Mouse (Mus musculus): ENCODE data around the gene Ccdc184. TPM values are rescaled to one million over a fixed set of nuclear protein-coding genes. Genes with fewer than 3 reads are reported as not detected.

The Ccdc184 gene
- polyA plus RNA-seq, 1 experiment from 2014 or later: 1.8 TPM

DNA sequence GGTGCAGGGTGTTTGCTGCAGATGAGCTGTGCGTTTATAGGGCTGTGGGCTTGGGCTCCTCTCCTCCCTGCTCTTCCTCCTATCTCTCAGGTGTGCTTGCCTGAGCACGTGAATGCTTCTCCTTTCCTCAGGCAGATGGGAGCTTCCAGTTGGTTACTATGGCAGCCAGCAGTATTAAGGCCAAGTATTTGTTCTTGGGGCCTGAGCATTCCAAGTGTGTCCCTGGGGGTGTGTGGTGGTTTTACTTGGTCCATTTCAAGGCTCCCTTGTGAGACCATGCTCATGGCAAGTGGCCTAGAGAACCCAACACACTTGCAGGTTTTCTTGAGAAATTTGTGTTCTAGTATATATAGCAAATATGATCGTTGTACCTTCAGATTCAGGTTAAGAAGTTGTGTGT, 28.5 kb downstream of the Ccdc184 start, which contains the start of gene Olfr288:
Olfr288 (minus strand) TSS at position 101 of the 400 bp plus-strand sequence.
- no peaks in the 10 kb centered on the region for H3K4me1 ChIP-seq (ENCODE audit: insufficient read depth, low read length)
- no peak within 1 kb of the TSS for H3K4me2 ChIP-seq (replicated peaks; ENCODE audit: low read depth, low read length)
- 61% methylated on average over 3 of the region's 3 CpGs for WGBS
- no peaks in the 10 kb centered on the region for H3K36me3 ChIP-seq (ENCODE audit: insufficient read depth, low read length)
- H3K9me3 ChIP-seq (ENCODE audit: low read length): no peaks in the 10 kb centered on the region
- H3K4me3 ChIP-seq (ENCODE audit: low read length): no peak within 1 kb of the TSS
- H3K27me3 ChIP-seq (ENCODE audit: insufficient read depth, low read length): no peaks in the 10 kb centered on the region
- ATAC-seq (ENCODE audit: low FRiP score, low TSS enrichment): no peak
- H3K9ac ChIP-seq (replicated peaks; ENCODE audit: low read length): no peak within 1 kb of the TSS
- no peak within 1 kb of the TSS for H3K27ac ChIP-seq (ENCODE audit: low read length)

DNA sequence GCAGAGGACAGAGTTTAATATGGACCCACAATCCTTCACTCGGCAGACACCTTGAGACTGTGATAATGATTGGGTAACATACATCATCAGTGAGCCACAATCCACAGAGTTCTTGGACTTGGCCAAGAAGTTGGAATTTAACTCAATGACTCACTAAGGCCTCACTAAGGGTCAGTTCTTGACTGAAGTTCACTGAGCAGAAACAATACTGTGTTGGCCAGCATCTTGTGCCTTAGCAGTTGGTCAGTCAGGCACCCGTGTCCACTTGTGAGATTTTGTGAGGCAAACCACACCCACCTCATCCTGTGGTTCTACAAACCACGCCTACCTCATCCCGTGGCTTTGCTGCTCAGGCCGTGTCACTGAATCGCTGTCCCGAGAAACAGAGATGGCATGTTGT, 42.7 kb downstream of the Ccdc184 start:
- Histone ChIP-seq H3K27ac (ENCODE audit: low read length) (no peak overlapping the region), H3K27me3 (ENCODE audit: insufficient read depth, low read length) (no peaks in the 10 kb centered on the region), H3K9me3 (ENCODE audit: low read length) (no peaks in the 10 kb centered on the region), H3K4me1 (ENCODE audit: insufficient read depth, low read length) (no peaks in the 10 kb centered on the region), H3K4me2 (replicated peaks; ENCODE audit: low read depth, low read length) (no peak overlapping the region), H3K9ac (replicated peaks; ENCODE audit: low read length) (no peak overlapping the region), H3K4me3 (ENCODE audit: low read length) (no peak overlapping the region), H3K36me3 (ENCODE audit: insufficient read depth, low read length) (no peaks in the 10 kb centered on the region)
- 76% methylated on average over 7 of the region's 7 CpGs for WGBS
- peak; percentile 81 for ATAC-seq (ENCODE audit: low FRiP score, low TSS enrichment)

GRCm38 (mm10) chr15:98213336-98213870, 46.4 kb downstream of the Ccdc184 start:
- ATAC-seq (ENCODE audit: low FRiP score, low TSS enrichment): no peak
- Histone ChIP-seq H3K4me3 (ENCODE audit: low read length) (no peak overlapping the region), H3K27ac (ENCODE audit: low read length) (no peak overlapping the region), H3K27me3 (ENCODE audit: insufficient read depth, low read length) (no peaks in the 10 kb centered on the region), H3K4me2 (replicated peaks; ENCODE audit: low read depth, low read length) (no peak overlapping the region), H3K36me3 (ENCODE audit: insufficient read depth, low read length) (no peaks in the 10 kb centered on the region), H3K9ac (replicated peaks; ENCODE audit: low read length) (no peak overlapping the region), H3K9me3 (ENCODE audit: low read length) (no peaks in the 10 kb centered on the region), H3K4me1 (ENCODE audit: insufficient read depth, low read length) (no peaks in the 10 kb centered on the region)
- WGBS: 63% methylated on average over 5 of the region's 5 CpGs

- H3K4me1 ChIP-seq (ENCODE audit: insufficient read depth, low read length): no peaks in the 10 kb centered on the region
- H3K9me3 ChIP-seq (ENCODE audit: low read length): no peaks in the 10 kb centered on the region
- H3K9ac ChIP-seq (replicated peaks; ENCODE audit: low read length): no peak overlapping the region
- no peak overlapping the region for H3K4me2 ChIP-seq (replicated peaks; ENCODE audit: low read depth, low read length)
- no peak for ATAC-seq (ENCODE audit: low FRiP score, low TSS enrichment)
- no peak overlapping the region for H3K27ac ChIP-seq (ENCODE audit: low read length)
- no peak overlapping the region for H3K4me3 ChIP-seq (ENCODE audit: low read length)
- WGBS: 51% methylated on average over 5 of the region's 5 CpGs
- no peaks in the 10 kb centered on the region for H3K27me3 ChIP-seq (ENCODE audit: insufficient read depth, low read length)
- no peaks in the 10 kb centered on the region for H3K36me3 ChIP-seq (ENCODE audit: insufficient read depth, low read length)
Observed at GRCm38 (mm10) chr15:98214130-98214529, 47.2 kb downstream of the Ccdc184 start.

Other genes with a start within 250 kb of the Ccdc184 start
- gene Tmem106c, start 203.0 kb upstream of the Ccdc184 start, polyA plus RNA-seq (2015; fragmentation: Nextera tagmentation; extraction: Ambion mirVana): 56.0 and 61.3 TPM in 2 replicates
- gene Col2a1, start 162.5 kb upstream of the Ccdc184 start, polyA plus RNA-seq (2015; fragmentation: Nextera tagmentation; extraction: Ambion mirVana): 19.0 and 19.5 TPM in 2 replicates
- 45.7 and 45.8 TPM in 2 replicates for gene Pfkm, start 74.6 kb upstream of the Ccdc184 start, polyA plus RNA-seq (2015; fragmentation: Nextera tagmentation; extraction: Ambion mirVana)
- gene Senp1, start 73.4 kb upstream of the Ccdc184 start, polyA plus RNA-seq (2015; fragmentation: Nextera tagmentation; extraction: Ambion mirVana): 29.9 and 31.3 TPM in 2 replicates
- 59.6 and 60.2 TPM in 2 replicates for gene Asb8, start 1.5 kb upstream of the Ccdc184 start, polyA plus RNA-seq (2015; fragmentation: Nextera tagmentation; extraction: Ambion mirVana)
- not detected in 2 replicates for gene Olfr288, start 28.4 kb downstream of the Ccdc184 start, polyA plus RNA-seq (2015; fragmentation: Nextera tagmentation; extraction: Ambion mirVana)
- not detected in 2 replicates for gene Gm44579, start 53.8 kb downstream of the Ccdc184 start, polyA plus RNA-seq (2015; fragmentation: Nextera tagmentation; extraction: Ambion mirVana)
- not detected in 2 replicates for gene Olfr287, start 53.9 kb downstream of the Ccdc184 start, polyA plus RNA-seq (2015; fragmentation: Nextera tagmentation; extraction: Ambion mirVana)
- not detected in 2 replicates for gene Olfr286, start 67.3 kb downstream of the Ccdc184 start, polyA plus RNA-seq (2015; fragmentation: Nextera tagmentation; extraction: Ambion mirVana)
- not detected in 2 replicates for gene H1fnt, start 90.1 kb downstream of the Ccdc184 start, polyA plus RNA-seq (2015; fragmentation: Nextera tagmentation; extraction: Ambion mirVana)
- gene Zfp641, start 129.0 kb downstream of the Ccdc184 start, polyA plus RNA-seq (2015; fragmentation: Nextera tagmentation; extraction: Ambion mirVana): 2.2 and 2.3 TPM in 2 replicates
- not detected in 2 replicates for gene Olfr285, start 150.2 kb downstream of the Ccdc184 start, polyA plus RNA-seq (2015; fragmentation: Nextera tagmentation; extraction: Ambion mirVana)
- gene Olfr284, start 173.8 kb downstream of the Ccdc184 start, polyA plus RNA-seq (2015; fragmentation: Nextera tagmentation; extraction: Ambion mirVana): not detected in 2 replicates
- gene Olfr283, start 213.8 kb downstream of the Ccdc184 start, polyA plus RNA-seq (2015; fragmentation: Nextera tagmentation; extraction: Ambion mirVana): not detected in 2 replicates